Mouse (Mus musculus) kidney, postnatal 0 days (tissue): ENCODE measurements at regions not wholly inside any gene's neighbourhood (a gene's known extent, or its start where the extent isn't known, plus 50 kb on each side); places are given as distances from the start of the nearest gene placed in this dataset.

Experiments used
- ATAC-seq: fragments of 200-750 bp; cut with Nextera tagmentation; replicated peaks from 2 replicates; pipeline ENCODE4 v1.8.0; 2017; ENCODE audit warnings: low read depth, moderate number of reproducible peaks, moderate TSS enrichment, moderate library complexity; ENCODE audit not compliant: low FRiP score
- DNase-seq: peaks from one replicate; pipeline ENCODE4 v3.0.0-alpha.2; 2016; ENCODE audit warnings: low spot score
- H3K27ac ChIP-seq: fragments of 300-500 bp; sonication (generic); 2 replicates; pipeline ENCODE4 v1.5.1; 2014; ENCODE audit warnings: mild to moderate bottlenecking
- H3K27me3 ChIP-seq: fragments of 300-500 bp; sonication (generic); 2 replicates; pipeline ENCODE4 v1.6.1; 2014; ENCODE audit warnings: low read length, mixed read lengths; ENCODE audit not compliant: insufficient read depth
- H3K36me3 ChIP-seq: fragments of 300-500 bp; sonication (generic); 2 replicates; pipeline ENCODE4 v1.6.1; 2014; ENCODE audit warnings: low read length, mixed read lengths; ENCODE audit not compliant: insufficient read depth
- H3K4me1 ChIP-seq: fragments of 300-500 bp; sonication (generic); replicated peaks from 2 replicates; pipeline ENCODE4 v1.6.1; 2014; ENCODE audit warnings: antibody characterized with exemption, low read length, mixed read lengths; ENCODE audit not compliant: insufficient read depth
- H3K4me2 ChIP-seq: fragments of 300-500 bp; sonication (generic); 2 replicates; pipeline ENCODE4 v1.6.1; 2014; ENCODE audit warnings: mild to moderate bottlenecking, low read length, moderate library complexity, mixed read lengths
- H3K4me3 ChIP-seq: fragments of 300-500 bp; sonication (generic); replicated peaks from 2 replicates; pipeline ENCODE4 v1.5.1; 2014; ENCODE audit warnings: low read depth, low read length
- H3K9ac ChIP-seq: fragments of 300-500 bp; sonication (generic); 2 replicates; pipeline ENCODE4 v1.6.1; 2014; ENCODE audit warnings: low read depth, low read length
- H3K9me3 ChIP-seq: fragments of 300-500 bp; sonication (generic); replicated peaks from 2 replicates; pipeline ENCODE4 v1.6.1; 2016; ENCODE audit warnings: low read length, inconsistent platforms, mixed read lengths
- CTCF ChIP-seq: IDR thresholded peaks from 2 replicates; pipeline ENCODE4 v1.5.1; 2016; ENCODE audit warnings: antibody characterized with exemption, low read depth, mild to moderate bottlenecking, moderate library complexity
- WGBS: fragments of 180-500 bp; shearing (Covaris S2); extraction: QIAGEN DNeasy Blood & Tissue Kit; methylation state at CpG from one replicate; pipeline ENCODE4 v1.1.7; 2014; 5-methylcytosine and 5-hydroxymethylcytosine counted together

DNA sequence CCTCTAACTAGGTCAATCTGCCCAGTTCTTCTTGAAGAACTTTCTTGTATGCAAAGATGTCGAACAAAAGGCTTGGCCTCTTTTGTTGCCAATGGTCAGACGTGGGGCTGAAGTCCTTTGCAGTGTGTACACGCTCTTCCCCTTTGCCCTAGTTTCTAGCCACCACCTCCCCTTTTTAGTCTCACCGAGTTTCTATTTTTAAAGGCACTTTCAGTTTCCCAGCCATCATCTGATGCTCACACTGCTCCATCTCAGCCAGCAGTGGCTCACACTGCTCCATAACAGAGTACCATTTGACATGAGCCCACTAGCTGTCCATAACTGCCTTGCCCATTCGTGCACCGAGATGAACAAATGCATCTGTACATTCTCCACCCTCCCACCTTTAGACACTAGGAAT, 162.7 kb upstream of the Pou3f3 start:
- H3K27ac ChIP-seq = no peak overlapping the region
- H3K4me2 ChIP-seq = no peak overlapping the region
- H3K9me3 ChIP-seq = no peaks in the 10 kb centered on the region
- DNase-seq = no peak
- WGBS = 76% methylated on average over 6 of the region's 6 CpGs
- no peak overlapping the region for H3K9ac ChIP-seq
- H3K36me3 ChIP-seq = no peaks in the 10 kb centered on the region
- no peak for ATAC-seq
- no peak overlapping the region for H3K4me3 ChIP-seq
- TF ChIP-seq CTCF = no peak
- H3K4me1 ChIP-seq = no peaks in the 10 kb centered on the region
- H3K27me3 ChIP-seq = no peaks in the 10 kb centered on the region

DNA sequence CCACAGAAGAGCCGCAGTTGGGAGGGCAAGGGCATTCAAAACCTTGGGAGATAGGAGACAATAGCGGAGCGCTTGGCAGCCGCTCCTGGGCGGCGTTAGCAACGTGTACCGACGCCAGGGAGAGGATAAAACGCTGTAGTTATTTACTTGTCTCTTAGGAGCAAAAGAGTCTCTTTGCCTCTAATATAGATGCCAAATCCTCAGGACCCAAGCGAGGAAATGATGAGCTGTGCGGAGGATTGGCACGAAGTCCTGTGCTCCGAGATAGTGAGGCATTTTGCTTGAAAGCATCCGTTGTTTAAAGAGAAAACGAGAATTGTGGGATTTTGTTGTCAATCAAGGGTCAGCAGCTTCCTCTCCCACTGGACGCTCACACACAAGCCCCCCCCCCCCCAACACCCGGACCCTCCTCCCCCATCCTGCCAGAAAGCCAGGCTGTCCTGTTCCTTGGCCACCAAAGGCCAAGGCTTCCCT, 156.5 kb upstream of the Pou3f3 start:
- no peak for ATAC-seq
- no peak for TF ChIP-seq CTCF
- no peak for DNase-seq
- Histone ChIP-seq H3K27me3 (no peaks in the 10 kb centered on the region), H3K9me3 (no peaks in the 10 kb centered on the region), H3K4me2 (no peak overlapping the region), H3K27ac (no peak overlapping the region), H3K4me1 (peaks cover 2% of the 10 kb centered on the region; the same call in 1 of the 2 replicates), H3K4me3 (no peak overlapping the region), H3K9ac (no peak overlapping the region), H3K36me3 (no peaks in the 10 kb centered on the region)
- 65% methylated on average over 18 of the region's 18 CpGs for WGBS

DNA sequence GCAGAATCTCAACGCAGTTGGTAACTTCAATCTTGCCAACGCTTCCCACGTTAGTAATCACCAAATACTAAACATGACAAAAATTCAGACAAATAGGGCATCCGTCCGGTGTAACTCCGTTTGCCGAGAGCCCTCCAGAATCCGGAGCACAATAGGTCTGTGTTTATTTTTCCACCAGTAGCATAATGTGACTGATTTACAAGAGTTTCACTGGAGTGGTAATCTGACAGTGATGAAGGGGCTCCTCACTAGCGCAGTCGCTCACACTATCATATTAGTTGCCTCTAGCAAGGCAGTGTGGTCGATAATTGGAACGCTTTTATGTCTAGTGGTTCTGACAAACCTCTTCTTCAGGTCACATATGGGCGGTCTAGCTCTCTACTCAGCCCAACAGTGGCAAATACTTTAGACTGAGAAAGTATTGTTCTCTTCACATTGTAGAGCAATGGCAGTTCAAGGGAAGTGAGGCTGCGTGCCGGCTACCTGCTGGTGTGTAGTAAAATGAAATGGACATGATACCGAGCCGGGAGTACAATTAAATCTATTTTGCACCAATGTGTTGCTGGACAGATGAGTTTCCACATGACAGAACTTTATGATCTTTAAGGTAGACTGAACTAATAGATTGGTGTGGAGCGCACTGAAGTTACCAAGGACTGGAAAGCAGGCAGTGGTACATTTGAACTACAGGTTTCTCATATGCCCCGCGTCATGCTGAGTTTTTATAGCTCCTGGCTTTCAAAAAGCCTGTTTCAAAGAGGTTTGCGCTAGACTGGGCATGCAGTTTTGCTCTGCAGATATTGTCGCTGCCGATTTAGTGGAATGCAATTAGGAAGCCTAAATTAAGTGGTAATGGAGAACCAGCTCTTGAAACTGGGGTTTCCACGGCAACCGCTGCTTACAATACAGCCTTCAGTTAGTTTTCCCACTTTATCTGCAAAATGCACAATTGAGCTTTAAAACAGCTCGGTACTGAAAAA, 155.7 kb upstream of the Pou3f3 start:
- no peak for TF ChIP-seq CTCF
- H3K27me3 ChIP-seq = no peaks in the 10 kb centered on the region
- no peak overlapping the region for H3K4me3 ChIP-seq
- ATAC-seq = no peak
- no peaks in the 10 kb centered on the region for H3K9me3 ChIP-seq
- peaks cover 2% of the 10 kb centered on the region; the same call in 1 of the 2 replicates for H3K4me1 ChIP-seq
- H3K9ac ChIP-seq = no peak overlapping the region
- WGBS = 32% methylated on average over 26 of the region's 26 CpGs
- H3K27ac ChIP-seq = 0 out of 2 replicates have a peak overlapping the region, but pooled peaks have one; percentile 31
- H3K36me3 ChIP-seq = no peaks in the 10 kb centered on the region
- H3K4me2 ChIP-seq = peak overlapping the region; percentile 28
- DNase-seq = peak; percentile 50

DNA sequence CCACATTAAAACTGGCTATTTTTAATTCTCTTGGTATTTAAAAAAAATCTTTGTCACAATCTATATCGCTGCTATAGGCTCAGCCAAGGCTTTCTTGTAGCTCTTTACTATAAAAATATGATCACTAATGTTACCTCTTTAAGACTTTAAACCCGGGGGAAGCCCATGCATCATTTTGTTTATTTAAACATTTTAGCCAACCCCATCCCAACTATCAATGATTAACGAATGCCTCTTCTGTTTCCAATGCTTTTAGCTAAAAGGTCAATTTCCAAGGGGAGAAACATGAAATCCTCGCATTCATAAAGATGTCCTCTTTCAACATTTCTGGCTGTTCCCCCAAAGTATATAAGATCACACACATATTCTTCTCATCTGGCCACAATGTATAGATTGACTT, 153.6 kb upstream of the Pou3f3 start:
- ATAC-seq (no peak), DNase-seq (no peak)
- no peaks in the 10 kb centered on the region for H3K36me3 ChIP-seq
- no peak overlapping the region for H3K27ac ChIP-seq
- WGBS = 61% methylated on average over 4 of the region's 4 CpGs
- H3K4me2 ChIP-seq = no peak overlapping the region
- H3K4me1 ChIP-seq = peaks cover 2% of the 10 kb centered on the region; the same call in 1 of the 2 replicates
- no peaks in the 10 kb centered on the region for H3K9me3 ChIP-seq
- no peak overlapping the region for H3K4me3 ChIP-seq
- H3K9ac ChIP-seq = no peak overlapping the region
- no peaks in the 10 kb centered on the region for H3K27me3 ChIP-seq
- TF ChIP-seq CTCF = no peak

DNA sequence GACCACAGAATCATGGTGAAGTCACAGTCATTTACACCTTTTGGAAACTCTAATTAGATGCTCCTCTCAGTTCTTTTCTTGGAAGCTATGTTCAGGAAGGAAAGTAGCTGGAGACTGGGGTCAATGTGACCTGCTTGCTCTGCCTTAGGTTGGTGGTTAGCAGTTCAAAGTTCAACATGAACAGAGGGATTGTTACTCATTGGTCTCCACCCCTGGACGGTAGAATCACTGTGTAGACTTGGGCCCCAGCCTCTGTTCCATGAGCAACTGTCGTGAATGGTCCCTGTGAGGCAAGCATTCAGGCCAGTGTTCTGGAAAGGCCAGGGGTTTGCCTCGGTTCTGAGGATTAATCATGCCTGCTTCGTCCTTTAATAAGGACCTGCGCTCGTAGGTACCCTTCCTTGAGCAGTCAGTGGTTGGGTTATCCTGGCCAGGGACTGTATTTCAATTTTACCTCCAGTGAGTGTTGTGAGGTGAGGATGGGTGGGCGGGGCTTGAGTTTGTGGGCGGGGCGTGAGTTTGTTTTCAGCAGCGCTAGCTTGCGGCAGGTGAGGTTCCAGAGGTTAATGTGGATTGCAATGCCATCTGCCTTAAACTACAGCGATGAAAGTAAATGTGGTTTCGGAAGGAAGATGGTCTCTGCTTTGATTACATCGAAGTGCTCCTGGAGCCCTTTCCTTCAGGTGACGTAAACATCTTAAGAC, 152.6 kb upstream of the Pou3f3 start:
- H3K4me1 ChIP-seq = peaks cover 2% of the 10 kb centered on the region; the same call in 1 of the 2 replicates
- no peaks in the 10 kb centered on the region for H3K9me3 ChIP-seq
- 46% methylated on average over 15 of the region's 15 CpGs for WGBS
- no peak overlapping the region for H3K4me3 ChIP-seq
- ATAC-seq (no peak), DNase-seq (no peak)
- H3K36me3 ChIP-seq = no peaks in the 10 kb centered on the region
- H3K9ac ChIP-seq = no peak overlapping the region
- TF ChIP-seq CTCF = no peak
- H3K4me2 ChIP-seq = no peak overlapping the region
- H3K27ac ChIP-seq = no peak overlapping the region
- H3K27me3 ChIP-seq = no peaks in the 10 kb centered on the region

DNA sequence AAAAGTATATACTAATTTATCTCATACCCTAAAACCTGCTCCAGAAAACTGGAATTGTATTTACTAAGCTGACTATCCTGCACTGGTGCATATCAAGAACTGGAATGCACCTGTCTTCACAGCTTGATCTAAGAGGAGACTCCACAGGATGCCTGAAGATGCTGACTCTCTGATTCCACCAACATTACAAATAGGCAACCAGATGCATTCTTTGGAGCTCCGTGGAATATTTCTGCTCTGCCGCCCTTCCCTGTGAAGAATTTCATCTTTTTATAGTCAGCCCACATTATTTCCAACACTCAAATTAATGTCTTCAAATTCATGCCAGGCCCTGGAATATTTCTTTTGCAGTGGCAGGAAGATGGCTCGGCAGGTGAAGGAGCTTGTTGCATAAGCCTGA, 148.7 kb upstream of the Pou3f3 start:
- no peaks in the 10 kb centered on the region for H3K4me1 ChIP-seq
- WGBS = 92% methylated on average over 3 of the region's 3 CpGs
- no peaks in the 10 kb centered on the region for H3K27me3 ChIP-seq
- no peak overlapping the region for H3K4me2 ChIP-seq
- no peaks in the 10 kb centered on the region for H3K36me3 ChIP-seq
- no peak overlapping the region for H3K4me3 ChIP-seq
- DNase-seq (no peak), ATAC-seq (no peak)
- no peak overlapping the region for H3K9ac ChIP-seq
- H3K27ac ChIP-seq = no peak overlapping the region
- no peak for TF ChIP-seq CTCF
- no peaks in the 10 kb centered on the region for H3K9me3 ChIP-seq
